Mouse (Mus musculus) stomach, postnatal 0 days (tissue): ENCODE measurements around the gene Cdc34.

Source experiments
- CTCF ChIP-seq: IDR thresholded peaks from 2 replicates; pipeline ENCODE4 v1.5.1; 2016; ENCODE audit warnings: antibody characterized with exemption, low read depth, mild to moderate bottlenecking, moderate library complexity
- EP300 ChIP-seq: optimal IDR thresholded peaks from 2 replicates; pipeline ENCODE3; 2016; ENCODE audit warnings: antibody characterized with exemption

DNA sequence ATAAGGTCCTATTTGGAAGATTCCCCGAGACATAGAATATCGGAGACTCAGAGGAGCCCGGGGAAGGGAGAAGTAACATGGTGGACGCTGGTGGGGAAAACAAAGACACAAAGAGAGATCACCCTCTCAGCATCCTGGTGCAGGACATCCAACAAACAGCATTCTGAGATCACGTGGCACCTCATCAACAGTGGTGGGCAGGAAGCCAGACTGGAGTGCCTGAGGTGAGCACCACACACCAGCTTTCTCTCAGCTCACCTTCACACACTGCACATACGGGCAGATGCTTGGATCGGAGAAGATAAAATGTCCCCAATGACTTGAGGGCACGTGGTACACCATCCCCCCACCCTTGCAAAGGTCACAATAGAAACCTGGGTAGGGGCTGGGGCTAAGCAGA is 45.7 kb upstream of the Cdc34 start:
- TF ChIP-seq CTCF (no peak), EP300 (no peak)
